Mouse (Mus musculus): ENCODE measurements at regions not wholly inside any gene's neighbourhood (a gene's known extent, or its start where the extent isn't known, plus 50 kb on each side); places are given as distances from the start of the nearest gene placed in this dataset.
"Not testable (repeated sequence)": the region's sequence is repeated elsewhere in the genome, so short reads cannot be mapped to it uniquely, and the experiment has no call there.

DNA sequence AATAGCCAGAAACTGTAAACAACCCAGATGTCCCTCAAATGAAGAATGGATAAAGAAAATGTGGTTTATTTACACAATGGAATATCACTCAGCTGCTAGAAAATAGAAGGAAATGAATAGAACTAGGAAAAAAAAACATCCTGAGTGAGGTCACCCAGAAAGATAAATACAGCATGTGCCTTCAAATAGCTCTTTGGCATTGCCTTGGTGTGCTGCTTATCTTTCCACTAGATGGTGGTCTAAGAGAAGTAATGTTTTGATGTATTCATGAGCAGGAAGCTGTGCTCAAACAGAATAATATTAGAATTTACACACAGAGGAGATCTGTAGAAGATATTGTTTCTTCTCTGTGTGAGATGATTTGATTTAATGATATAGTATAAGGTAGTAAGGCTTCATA lies 78.8 kb downstream of the Zfp619 start:
- ATAC-seq = no peak

DNA sequence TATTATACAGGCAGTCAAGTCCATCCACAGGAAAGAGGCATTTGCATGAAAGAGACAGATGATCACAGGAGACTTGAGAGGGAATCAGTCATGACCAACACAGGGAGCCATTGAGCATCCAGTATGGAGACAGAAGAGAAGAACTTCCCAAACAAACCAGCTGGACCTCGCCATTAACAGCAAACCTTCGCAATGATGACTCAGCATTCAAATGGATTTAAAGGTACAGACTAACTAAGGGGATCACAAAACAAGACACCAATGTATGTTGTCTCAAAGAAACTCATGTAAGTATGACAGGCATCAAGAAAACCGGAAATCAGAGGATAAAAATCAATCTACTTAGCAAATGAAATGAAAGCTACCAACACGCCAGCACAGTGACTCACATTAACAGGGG lies 96.2 kb downstream of the Zfp619 start:
- no peak for ATAC-seq

DNA sequence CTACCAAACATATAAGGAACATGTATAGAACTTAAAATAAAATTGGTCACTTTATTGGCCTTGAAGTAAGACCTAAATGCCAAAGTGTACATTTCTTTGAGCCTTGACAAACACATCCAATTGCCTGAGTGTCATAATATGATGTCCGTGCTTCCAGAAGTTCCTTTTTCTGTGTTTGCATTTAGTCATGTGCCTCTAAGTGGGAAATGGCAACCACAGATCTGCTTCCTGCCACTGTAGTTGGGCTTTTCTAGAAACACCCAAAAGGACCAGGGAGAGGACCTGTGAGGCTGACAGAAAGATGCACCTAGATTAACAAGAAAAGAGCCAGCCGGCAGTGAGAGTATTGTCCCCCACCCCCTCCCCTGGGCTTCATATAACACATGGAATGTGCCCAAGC lies 97.5 kb downstream of the Zfp619 start:
- no peak for ATAC-seq

DNA sequence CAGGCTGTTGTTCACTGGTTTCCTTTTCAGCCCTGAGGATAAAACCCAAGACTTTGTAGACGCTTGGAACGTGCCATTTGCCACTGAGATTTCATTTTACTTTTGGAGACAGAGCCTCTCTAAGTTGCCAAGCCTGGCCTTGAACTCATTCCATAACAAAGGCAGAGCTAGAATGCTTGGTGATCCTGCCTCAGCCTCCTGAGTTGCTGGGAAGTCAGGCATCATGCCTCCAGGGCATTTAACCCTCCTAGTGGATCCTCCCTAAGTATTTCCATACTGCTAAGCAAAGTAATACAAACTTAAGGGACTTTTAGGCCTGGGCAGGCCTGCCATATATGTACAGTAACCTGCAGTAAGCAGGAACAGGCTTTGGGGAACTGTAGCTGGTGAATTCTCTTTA lies 104.2 kb downstream of the Zfp619 start:
- ATAC-seq = no peak

DNA sequence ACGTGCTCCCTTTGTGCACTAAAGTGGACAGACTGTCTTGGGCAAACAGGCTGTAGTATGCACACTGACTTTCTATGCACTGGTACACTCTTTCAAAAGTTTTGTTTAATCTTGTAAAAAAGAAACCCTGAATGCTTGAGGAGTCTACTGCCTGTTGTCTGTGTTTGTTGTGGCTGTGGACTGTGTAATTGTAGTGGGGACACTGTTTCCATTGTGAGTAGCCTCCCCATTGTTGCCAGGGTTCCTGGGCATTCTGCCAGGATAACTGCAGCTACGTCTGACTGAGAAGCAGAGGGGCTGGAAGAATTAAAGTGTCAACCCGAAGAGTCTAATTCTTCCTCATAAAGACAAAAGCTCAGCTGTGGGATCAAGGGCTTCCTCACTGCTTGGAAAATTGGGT lies 115.3 kb downstream of the Zfp619 start:
- no peak for ATAC-seq

DNA sequence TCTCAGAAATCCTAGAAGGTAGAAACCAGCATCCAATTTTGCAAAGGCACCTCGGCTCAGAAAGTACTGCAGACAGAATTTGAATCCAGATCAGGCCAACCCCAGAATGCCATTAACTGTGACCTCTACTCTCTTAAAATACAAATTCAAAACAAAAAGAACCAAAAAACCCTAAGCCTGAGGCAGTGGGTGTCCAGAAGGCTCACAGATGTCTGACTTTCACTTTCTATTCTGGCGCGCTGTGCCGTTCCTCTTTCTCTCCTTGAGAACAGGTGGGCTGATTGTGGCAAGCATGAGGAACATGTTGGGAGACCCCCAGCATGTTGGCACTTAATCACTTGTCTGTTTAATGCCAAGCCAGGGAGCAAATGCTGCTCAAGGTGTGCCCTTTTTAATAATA lies 124.8 kb downstream of the Zfp619 start:
- ATAC-seq = peak; percentile 84

DNA sequence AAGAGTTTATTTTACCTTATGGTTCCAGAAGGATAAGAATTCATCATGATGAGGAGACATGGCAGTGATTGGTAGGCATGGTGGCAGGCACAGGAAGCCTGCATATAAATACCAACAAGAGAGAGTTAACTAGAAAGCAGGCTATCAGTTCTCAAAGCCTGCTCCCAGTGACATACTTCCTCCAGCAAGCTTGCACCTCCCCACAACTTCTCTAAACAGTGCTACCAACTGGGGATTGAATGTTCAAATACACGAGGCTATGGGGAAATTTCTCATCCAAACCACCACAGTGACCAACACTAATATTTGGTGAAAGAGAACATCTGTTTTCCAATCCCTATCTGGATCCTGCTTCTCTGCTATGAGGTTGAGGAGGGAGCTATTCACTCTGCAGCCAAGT lies 125.8 kb downstream of the Zfp619 start:
- no peak for ATAC-seq

DNA sequence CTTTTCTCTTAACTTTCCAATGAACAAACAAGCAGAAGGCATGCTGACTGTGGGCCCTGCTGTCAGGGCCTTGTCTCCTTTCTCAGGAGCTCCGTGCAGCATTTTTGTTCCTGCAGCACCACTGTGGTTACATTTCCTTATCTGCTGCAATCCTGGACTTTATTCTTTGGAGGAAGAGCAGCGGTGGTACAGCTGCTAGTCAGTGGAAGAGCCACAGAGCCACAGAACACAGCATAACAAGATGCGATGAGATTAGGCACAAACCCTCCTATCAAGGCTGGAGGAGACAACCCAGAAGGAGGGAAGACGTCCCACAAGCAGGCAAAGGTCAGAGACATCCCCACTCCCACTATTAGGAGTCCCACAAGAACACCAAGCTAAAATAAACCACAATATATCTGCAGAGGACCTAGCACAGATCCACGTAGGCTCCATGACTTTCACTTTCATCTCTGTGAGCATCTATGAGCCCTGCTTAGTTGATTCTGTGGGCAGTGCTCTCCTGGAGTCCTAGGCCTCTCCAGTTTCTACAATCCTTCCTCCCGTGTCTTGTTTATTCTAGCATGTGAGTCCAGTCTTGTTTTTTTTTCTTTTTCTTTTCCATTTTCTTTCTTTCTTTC lies 133.0 kb downstream of the Zfp619 start:
- peak; percentile 48 for ATAC-seq

DNA sequence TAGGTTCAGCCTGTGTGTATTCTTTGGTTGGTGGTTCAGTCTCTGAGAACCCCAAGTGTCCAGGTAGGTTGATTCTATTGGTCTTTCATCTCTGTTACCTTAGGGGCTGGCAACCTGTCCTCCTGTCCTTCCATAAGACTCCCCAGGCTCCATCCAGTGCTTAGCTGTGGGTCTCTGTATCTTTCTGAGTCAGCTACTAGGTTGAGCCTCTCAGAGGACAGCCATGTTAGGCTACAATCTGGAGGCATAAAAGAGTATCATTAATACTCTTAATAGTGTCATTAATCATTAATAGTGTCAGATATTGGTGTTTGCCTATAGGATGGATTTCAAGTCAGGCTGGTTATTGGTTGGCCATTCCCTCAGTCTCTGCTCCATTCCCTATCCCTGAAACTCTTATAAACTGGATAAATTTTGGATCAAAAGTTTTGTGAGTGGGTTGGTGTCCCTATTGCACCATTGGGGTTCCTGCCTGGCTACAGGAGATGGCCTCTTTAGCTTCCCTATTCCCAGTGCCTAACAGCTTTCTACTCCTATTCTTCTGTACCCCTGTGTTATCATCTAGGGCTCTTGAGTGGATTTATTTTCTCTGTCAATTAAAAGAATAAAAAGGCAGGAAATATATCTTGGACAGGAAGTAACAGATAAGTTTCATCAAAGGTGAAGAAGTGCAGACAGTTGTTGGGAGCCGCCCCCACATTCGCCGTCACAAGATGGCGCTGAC lies 137.2 kb downstream of the Zfp619 start:
- peak; percentile 80 for ATAC-seq

DNA sequence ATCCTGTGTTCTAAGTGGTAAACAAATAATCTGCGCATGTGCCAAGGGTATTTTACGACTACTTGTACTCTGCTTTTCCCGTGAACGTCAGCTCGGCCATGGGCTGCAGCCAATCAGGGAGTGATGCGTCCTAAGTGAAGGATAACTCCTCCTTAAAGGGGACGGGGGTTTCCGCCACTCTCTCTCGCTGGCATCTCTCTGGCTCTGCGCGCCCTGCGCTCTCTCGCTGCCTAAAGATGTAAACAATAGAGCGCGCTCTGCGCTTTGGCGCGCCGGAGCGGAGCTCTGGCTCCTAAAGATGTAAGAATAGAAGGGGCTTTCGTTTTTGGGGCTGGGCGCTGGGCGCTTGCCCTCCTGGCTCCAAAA lies 137.7 kb downstream of the Zfp619 start:
- ATAC-seq = not testable (repeated sequence)

DNA sequence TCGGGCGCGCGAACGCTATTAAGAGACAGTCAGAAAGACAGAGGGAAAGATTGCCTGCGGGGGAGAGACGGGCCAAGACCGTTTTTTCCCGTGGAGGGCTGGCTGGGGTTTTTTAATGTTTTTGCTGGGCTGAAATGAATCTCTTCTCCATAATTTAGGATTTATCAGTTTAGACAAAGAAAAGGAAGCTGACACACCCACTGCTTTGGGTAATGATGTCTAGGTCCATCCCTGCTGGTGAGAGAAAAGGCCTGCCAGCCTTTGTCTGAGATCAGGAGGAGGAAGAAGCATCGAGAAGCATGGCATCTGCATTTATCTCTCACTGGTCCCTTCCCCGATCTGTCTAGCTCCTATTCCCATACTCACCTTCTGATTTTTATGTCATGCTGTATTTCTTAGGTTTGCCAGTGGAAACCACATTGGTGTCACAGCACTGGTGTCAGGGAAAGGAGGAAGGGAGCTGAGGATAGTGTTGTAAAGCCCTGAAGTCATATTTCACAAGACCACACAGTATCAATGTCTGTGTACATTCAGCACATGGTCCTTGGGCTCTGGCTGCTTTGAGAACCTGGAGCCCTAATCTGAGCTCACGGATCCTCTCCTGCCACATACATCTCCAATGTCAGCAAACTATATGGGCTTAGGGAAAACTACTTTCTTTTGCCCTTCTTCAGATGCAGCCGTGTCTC lies 138.3 kb downstream of the Zfp619 start:
- peak; percentile 38 for ATAC-seq

DNA sequence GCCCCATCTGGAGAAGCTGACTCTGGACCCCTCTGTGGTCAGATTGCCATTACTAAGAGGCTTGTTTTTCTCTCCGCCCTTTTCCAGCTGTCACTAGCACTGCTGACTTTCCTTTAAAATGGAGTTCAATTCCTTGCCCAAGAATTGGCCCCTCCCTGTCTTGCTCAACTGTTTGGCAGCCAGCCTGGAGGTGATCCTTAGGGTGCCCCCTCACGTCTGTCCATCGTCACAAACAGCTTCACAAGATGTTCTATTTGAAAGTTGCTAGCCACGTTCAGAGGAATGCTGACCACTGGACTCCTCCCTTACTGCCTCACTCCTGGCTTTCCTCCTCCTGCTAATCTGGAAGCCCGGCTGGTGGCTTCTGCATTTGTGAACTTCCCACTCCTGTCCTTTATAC lies 142.0 kb downstream of the Zfp619 start:
- no peak for ATAC-seq

DNA sequence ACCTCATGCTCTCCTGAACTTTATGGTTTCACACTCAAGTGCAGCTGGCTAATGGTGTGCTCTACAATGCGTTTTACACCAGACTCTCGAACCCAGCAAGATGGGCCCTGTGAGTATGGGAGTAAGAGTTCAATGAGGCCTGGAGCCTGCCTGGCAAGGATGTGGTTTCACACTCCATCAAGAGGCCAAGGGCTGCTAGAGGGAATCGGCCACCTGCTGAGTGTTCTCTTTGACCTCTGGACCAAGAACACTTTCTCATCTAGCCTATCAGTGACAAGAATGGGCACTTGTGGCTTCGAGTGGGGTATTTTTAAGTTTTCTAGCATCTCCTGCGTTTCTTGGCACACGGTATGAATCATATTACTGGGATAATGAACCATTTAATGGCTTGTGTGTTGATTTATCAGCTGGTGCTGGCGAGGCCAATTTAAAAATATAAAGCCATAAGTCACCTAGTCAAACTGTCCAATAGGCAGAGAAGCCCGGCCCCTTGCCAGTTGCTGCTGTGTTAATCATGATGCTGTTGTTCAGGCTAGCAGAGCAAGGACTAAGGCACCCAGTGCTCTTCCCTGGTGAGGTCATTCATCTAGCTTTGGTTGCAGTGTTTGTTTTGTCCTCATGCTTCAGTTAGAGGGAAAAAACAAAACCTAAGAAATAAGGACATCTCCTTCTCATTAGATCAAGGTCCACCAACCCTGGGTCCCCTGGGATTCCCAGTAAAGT lies 157.7 kb downstream of the Zfp619 start:
- ATAC-seq = no peak

DNA sequence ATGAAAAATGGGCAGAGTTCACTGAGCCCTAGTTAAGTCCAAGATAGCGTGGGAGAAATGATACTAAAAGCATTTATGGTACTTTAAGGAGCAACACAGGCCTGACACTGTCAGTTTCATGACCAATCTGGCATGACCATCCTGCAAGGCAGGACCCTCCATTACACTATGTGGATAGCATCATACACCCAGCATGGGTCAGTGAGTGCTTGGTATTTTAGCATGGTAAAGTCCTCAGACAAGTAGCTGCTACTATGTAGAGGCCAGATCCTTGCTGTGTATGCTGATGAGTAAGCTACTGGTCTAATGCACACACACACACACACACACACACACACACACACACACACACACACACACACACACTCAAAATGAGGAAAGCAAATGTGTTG lies 158.3 kb downstream of the Zfp619 start:
- ATAC-seq = no peak

DNA sequence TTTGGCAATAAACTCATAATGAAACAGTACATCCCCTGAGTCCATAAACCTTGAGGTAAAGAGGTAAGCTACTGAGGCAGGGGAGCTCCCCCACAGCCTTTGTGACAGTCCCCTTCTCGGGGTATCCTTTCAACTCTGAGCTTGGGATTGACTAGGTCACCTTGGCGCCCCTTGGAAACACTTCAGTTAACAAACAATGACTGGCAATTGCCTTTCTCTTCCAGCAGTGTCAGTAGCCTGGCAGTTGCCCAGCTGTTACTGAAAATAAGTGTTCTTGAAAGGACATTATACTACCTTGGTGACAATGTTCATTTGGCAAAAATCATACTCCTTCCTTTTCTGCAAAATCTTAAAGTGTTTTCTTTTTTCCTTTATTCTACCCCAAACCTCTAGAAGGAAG lies 162.8 kb downstream of the Zfp619 start:
- ATAC-seq = no peak

DNA sequence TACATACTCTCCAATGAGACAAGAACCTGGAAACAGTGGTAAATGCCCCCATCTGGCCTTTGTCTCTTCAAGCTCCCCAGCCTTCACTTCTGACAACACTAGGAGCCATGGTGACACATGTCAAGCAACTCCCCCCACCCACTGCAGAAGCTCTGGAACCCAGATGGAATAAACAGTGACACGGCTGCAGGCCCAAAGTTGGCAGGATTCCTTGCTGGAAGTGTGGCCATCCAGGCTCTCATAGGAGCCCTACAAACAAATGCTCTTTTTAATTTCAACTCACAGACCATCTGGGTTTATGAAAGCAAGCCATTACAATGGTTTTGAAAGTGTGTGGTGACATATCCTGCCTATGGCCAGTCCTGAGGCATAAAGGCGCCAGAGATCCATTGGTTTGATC lies 179.0 kb downstream of the Zfp619 start:
- no peak for ATAC-seq

DNA sequence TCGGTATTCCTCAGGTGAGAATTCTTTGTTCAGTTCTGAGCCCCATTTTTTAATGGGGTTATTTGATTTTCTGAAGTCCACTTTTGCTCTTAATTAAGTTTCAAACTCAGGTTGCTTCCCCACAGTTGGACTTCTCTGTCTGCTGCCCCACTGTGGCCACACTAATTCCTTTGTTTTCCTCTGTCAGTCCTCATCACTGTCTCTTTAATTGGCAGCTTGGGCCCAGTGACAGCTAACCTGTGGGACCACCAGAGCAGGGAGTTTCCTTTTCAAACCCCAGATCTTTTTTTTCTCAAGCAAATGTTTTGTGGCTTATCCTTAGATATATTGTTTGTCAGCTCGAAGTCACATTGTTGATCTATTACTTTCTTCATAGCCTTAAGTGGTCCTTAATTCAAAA lies 183.9 kb downstream of the Zfp619 start:
- ATAC-seq = no peak

DNA sequence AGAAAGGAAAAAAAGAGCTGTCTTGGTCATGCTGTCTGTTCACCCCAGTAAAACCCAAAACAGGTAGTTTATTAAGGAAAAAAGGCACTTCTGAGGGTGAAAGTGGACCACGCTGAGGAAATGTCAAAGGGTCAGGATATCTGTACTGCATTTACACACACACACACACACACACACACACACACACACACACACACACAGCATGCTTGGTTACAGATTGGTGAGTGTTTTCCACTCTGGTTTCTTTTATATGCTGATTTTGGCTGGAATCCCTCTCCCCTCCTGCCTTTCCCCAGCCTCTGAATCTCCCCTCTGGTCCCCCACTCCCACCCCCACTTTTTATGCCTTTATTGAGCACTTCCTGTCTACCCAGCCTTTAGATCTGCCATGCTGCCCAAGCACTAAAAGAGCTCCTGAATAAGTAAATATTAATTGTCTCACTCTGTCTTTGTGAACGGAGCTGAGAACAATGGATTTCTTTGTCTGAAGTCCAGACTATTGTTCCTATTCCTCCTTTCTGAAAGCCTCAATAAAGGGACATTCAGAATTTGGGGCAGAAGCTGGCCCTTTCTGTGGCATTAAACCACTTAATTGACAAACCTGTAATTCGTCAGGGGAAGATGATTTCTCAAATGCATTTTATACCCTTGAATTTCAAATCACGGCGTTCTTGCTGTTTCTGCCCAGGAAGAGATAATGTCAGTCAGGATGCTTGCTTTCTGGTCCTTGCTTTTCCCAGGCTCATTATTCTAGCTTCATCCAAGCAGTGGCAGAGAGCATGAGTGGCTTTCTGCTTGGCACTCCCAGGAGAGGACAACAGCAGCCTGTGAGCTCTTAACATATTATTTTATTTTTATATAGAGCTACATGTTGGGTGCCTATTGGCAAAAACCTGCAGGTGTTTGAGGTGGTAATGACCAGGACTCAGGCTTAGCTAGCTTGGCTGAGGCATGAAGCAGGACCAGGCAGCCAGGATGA lies 187.8 kb downstream of the Zfp619 start:
- no peak for ATAC-seq

DNA sequence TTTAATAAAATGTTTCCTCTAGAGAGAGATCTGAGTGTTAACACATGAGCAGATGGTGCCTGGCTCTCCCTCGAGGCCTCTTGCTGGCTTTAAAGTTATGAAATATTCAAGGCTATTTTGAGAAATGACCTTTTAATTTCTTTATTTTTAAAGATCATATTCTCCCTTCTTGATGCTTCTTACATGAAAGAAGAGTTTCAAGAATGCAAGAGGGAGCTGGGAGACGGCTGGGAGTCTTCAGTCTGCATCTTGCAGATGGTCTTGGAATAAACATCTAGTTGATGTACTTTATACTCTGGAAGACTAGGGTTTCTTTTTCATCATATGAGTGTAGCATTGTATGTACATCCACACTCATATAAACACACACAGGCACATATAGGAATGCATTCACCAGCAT lies 189.0 kb downstream of the Zfp619 start:
- ATAC-seq = no peak

DNA sequence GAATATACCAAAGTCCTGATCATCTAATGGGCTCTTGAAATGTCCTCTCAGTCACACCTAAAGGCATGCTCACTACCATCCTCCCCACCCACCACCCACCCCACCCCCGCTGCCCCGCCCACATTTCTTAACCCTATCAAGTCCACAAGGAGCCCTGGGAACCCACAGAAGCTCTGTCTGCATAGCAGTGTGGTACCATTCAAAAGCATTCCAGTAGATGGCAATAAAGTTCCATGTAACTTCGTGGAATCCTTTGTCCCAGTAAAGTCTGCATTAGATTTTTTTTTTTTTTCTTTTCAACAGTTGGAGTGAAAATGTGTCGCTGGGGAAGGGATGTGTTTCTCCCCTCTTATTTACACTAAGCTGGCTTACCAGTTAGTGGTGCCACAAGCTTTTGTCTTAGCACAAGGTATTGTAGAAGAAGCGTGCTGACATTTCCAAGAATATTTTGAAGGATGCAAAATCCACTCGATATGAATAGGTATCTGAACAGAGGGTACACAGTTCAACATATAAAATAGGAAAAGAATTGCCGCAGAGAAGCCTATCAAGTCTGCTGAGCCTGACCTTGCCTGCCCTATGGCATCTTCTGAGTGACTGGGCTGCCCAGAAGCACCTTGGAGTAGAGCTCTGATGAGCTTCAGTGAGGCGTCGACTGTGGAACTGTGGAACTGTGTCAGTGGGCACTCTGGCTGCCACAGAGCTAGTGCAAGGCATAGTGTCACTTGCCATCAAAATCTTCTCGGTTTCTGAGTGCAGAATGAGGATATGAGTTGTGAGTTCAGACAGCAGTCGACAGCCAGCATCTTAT lies 199.0 kb downstream of the Zfp619 start:
- no peak for ATAC-seq

DNA sequence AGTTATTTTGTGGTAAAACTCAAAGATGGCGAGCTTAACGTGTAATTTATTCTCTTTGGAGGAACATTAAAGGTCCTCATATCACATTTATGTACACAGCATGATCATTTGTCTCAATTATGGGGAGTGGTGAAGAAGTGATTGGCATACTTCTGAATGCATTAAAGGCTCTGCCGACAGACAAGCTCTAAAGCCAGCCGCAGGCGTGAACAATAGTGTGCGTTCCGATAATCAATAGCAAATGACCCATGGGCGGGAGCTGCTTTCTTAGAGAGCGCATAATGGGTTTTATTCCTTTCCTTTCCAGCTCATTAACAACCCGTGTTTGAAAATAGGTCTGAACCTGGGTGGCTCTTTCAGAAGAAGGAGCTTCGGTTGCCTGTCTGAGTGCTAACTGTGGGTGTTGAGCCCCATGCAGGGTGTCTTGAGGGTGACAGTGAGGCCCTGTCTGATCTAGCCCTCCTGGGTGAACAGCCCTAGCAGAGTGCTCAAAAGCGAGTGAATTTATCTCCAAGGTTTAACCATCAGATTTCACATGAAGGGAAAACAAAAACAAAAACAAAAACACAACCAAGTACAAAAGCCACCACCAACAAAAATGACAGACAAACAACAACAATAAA lies 210.5 kb downstream of the Zfp619 start:
- no peak for ATAC-seq

All from activated CD4-positive, CD25-positive, alpha-beta regulatory T cell, adult 4 months (primary cell).